Mouse (Mus musculus) granulocyte monocyte progenitor cell, adult 5-6 weeks (primary cell): ENCODE results near the gene N4bp2l1. TPM values are rescaled to one million over a fixed set of nuclear protein-coding genes. Genes with fewer than 3 reads are reported as not detected.
A peak's percentile ranks its signal among the peaks of the same experiment; 100 is the strongest.

Source experiments
- ATAC-seq: replicated peaks from 2 replicates; pipeline ENCODE4 v1.8.0; 2016; ENCODE audit warnings: mild to moderate bottlenecking, moderate TSS enrichment, inconsistent platforms; ENCODE audit not compliant: poor library complexity, severe bottlenecking
- total RNA-seq, 2 experiments: library from RNA; stranded (forward) in 1 of 2; stranded (reverse) in 1 of 2; fragments of 200-712, 200-1000 nt in 1 of 2; fragments of >200 nt in 1 of 2; fragmentation: Nextera tagmentation in 1 of 2; gene quantifications; 2 replicates each; pipeline ENCODE4 v1.2.3; 2014 to 2017

N4bp2l1 gene
- total RNA-seq, 2 experiments from 2014 or later = 28.8 to 31.4 TPM

DNA sequence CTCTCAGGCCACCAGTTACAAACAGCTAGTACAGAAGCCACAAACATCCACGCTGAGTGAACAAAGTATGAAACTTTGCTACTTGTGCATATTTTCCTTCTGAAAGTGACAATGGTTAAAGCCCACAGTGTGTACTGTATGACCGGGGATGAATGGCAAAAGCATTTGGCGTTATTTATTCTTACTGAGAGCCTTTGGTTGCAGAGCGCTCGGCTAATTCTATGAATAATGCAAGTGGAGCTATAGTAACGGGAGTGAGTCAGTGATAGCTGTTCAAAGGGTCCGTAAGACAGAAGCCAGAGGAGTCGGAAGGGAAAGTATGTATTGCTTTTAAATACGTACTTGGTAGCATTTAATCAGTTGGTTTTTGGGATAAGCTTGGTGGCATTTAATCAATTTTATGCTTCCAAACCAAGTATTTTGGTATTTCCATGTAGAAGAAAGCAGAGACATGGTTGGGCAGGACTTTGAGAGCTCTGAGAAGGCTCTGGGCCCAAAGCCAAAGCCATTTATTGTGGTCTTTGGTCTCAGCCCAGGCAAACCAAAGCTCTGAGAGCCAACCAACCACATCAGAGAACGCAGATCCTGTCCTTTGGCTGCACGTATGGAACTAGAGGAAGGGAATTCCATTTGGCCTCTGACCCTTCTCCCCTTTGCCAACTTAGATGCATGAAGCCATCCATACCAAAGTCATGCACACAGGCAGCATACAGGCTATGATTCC is 26.3 kb downstream of the N4bp2l1 start:
- ATAC-seq = no peak

DNA sequence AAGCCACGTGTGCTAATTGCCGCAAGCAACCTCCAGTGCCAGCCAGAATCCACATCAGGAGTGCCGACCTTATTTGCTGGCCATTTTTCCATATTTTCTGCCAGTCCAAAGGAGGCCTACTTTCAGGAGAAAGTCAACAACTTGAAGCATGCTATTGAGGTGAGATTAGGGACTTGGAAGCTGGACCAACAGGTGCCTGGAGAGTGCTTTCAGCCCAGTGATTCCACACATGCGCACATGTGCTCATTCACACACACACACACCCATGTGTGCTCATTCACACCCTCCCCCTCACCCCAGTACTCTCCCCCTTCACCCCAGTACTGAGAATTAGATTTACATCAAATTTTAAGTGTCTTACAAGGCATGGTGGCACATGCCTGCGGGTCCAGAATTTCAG is 30.0 kb downstream of the N4bp2l1 start:
- no peak for ATAC-seq

DNA sequence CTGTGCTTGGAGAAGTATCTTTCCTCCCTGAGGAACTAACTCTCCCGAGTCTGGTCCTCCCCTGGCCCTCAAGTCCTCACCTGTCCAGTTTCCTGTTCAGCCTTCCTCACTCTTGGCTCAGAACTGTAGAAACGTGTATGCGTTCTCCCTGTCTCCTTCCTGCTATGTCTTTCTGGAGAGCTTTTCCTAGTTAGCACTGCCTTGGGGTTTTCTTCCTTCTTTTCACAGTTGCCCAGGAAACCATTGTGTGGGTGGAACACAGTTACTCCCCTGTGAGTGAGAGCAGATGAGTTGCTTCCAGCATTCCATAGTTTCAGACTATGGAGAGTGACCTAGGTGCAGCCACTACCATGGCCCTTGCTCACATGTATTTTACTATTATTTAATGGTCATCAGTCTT is 30.8 kb downstream of the N4bp2l1 start:
- no peak for ATAC-seq

DNA sequence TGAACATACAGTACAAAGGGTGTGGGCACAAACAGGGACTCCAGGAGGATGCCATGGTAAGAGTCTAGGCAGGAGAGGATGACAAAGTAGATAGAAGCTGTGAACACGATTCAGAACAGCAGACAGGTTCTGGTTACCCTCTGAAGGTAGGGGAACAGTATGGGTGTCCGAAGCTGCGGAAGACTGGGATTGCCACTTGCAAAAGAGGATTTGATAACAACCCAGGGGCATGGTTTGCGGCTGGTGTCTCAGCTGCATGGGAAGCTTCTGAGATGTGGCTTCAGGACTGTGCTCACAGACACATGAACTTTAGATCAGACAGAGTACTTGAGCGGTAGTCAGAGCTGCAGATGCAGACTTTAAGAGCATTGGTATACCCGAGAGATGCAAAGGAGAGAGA is 32.6 kb downstream of the N4bp2l1 start:
- no peak for ATAC-seq

DNA sequence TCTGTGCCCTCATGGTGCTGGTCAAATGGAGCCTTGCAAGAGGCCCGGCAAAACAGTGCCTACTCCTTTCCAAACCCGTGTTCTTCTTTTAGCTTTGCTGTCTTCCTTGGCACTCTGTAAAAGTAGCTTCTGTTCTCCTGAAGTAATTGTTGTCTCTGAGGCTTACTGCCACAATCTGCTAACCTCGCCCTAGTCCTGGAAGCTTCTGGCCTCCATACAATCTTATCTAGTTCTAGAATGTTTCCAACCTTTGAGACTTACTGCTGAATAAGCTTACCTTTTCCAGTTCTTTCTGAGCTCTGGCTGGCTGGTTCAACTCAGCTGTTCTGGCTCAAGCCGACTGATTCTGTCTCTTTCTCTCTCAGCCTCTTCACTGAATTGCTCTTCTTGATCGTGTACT is 35.2 kb downstream of the N4bp2l1 start:
- ATAC-seq = no peak

DNA sequence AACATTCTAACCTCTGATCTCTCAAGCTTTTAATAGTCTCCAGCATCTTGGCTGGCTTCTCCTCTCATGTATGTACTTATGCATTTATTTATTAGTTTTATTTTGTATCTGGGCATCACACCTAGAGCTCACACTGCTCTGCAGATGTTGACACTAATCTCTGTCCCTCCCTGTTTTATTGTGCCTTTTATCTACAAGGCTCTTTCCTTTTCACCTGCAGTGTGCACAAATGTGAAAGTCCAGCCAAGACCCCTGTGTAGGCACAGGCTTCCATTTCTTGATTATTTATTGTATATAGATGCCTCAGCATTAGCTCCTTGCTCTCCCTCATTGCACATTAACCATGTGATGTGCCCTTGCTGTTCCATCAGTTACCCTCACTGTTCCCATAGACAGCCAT is 35.6 kb downstream of the N4bp2l1 start:
- ATAC-seq = no peak

DNA sequence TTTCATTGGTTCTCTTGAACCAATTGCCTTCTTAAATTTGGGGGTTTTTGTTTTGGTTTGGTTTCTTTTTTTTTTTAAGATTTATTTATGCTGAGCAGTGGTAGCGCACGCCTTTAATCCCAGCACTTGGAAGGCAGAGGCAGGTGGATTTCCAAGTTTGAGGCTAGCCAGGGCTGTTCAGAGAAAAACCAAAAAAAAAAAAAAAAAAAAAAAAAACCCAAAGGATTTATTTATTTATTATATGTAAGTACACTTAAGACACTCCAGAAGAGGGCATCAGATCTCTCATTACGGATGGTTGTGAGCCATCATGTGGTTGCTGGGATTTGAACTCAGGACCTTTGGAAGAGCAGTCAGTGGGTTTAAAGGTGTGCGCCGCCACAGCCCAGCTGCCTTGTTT is 36.1 kb downstream of the N4bp2l1 start:
- no peak for ATAC-seq

DNA sequence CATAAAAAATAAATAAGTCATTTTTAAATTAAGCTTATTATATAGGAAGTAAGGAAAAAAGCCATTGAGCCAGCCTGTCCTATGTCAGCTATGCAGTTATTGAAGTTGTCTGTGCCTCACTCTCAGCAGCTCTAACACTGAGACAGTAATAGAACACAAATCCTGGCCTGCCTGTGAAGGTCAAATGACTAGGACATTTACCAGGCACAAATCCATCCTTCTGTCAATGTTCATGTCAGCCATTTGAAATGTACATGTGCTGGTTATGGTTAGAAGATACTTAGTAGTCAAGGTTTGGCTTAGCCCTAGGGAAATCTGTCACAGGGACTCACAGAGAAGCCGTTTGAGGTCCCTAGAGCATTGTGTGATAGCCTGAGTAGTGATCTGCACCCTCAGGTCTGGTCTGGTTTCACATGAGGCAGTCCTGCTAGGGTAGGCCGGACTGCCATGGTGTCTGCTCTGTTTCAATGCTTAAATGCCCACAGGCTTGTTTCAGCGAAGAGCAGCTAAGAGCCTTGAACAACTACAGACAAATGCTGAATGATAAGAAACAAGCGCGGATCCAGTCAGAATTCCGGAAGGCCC is 37.4 kb downstream of the N4bp2l1 start:
- no peak for ATAC-seq

DNA sequence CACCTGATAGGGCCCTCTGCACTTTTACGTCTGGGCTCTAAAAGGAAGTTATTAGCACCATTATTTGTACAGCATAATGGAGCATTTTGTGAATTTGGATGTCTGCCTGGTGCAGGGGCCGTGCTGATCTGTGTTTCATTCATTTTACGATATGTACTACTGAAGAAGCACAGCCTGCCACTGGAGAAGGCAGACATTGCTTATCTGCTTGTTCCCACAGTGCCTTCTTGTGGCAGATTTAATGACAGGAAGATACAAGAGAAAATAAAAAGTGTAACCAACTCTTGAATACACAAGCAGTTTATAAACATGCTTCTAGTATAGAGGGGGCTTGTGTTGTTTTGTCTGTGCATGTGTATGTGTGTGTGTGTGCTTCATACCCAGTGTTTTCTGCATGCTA is 45.4 kb downstream of the N4bp2l1 start:
- no peak for ATAC-seq

DNA sequence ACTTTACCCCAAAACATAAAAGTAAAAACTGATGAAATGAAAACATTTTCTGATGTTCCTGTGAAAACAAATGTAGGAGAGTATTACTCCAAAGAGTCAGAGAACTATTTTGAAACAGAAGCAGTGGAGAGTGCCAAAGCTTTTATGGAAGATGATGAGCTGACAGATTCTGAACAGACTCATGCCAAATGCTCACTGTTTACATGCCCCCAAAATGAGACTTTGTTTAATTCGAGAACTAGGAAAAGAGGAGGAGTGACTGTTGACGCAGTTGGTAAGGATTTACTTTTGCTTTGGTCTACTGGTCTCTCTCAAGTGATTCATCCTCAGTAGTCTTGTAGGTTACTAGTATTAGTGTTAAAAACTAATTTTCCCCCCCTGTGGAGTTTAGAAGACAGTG is 53.8 kb downstream of the N4bp2l1 start:
- ATAC-seq = no peak

DNA sequence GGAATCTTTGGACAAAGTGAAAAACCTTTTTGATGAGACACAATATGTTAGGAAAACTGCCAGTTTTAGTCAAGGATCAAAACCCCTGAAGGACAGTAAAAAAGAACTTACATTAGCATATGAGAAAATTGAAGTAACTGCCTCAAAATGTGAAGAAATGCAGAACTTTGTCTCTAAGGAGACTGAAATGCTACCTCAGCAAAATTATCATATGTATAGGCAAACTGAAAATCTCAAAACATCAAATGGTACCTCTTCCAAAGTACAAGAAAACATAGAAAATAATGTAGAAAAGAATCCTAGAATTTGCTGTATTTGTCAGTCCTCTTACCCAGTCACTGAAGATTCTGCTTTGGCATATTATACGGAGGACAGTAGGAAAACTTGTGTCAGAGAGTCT is 55.7 kb downstream of the N4bp2l1 start:
- no peak for ATAC-seq

DNA sequence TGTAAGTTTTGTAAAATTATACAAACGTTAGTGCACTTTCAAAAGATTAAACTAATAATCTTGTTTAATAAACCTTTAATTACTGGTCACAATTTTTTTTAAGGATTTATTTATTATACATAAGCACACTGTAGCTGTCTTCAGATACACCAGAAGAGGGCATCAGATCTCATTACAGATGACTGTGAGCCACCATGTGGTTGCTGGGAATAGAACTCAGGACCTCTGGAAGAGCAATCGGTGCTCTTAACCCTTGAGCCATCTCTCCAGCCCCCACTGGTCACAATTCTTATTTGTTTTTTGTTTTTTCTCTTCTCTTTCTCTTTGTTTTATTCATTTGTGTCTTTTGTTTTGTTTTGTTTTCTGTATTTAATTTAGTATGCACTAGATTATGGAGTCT is 71.7 kb downstream of the N4bp2l1 start:
- ATAC-seq = no peak

DNA sequence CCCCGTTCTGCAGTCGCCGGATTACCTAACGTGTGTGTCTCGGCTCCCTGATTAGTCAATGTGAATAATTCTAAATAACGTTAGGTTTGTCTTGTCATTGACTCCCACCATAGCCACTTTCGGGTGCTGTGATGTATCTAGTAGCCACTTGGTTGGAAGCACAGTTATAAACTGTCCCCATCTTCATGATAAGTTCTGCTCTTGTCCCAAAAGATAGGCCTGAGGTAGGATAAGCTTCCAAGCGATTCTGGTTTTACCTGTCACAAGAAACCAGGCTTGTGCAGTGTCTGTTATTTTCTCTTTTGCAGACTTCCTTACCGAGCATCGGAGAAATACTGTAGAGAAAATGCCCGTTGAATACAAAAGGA is 74.1 kb downstream of the N4bp2l1 start:
- no peak for ATAC-seq

DNA sequence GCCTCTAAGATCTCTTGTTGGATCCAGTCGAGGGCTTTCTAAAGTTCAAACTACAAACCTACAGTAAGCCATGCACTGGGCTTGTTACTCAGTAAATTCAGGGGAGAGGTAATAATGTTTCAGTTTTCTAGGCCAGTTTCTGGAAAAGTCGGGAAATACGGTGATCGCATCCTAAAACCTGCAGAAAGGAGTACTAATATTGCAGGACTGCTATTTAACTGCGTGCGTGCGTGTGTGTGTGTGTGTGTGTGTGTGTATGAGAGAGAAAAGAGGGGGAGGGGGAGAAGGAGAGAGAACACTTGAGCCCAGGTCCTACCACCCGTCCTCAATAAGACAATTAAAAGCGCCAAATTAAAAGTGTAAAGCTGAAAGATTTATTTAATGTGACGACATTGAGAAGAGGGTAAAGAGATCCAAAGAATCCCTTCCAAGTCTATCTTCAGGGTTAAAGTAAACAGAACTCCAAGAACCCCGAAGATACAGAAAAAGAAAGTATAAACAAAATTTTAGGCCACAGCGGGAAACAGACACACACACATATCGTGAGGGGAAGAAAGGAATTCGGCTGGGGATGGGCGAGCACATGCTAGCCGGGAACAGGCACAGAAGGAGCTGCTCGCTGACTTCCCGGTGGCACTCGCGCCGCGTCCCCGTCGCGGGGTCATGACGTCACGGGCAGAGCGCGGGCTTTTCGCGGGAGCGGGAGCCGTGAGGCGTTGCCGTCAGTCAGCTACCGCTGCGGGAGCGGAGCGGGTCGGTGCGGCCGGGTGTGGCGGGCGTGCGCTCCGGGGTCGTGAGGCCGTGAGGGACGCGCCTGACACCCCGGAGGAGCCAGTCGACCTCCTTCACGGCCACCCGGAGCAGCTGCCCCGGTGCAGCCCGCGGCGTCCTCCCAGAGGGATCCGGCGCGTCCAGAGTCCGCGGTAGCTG is 74.8 kb downstream of the N4bp2l1 start, which contains the start of gene Brca2:
Gene Brca2 (plus strand): TSS at position 694 of the 930 bp plus-strand sequence.
- peak; percentile 98 for ATAC-seq

Other genes starting within 250 kb of the N4bp2l1 start
- gene Zar1l, start 79.0 kb downstream of the N4bp2l1 start, total RNA-seq (2014; fragmentation: Nextera tagmentation) = not detected in 2 replicates
- gene Zar1l, start 79.0 kb downstream of the N4bp2l1 start, total RNA-seq (2017) = not detected in 2 replicates
- gene Brca2, start 74.6 kb downstream of the N4bp2l1 start, total RNA-seq (2014; fragmentation: Nextera tagmentation) = 41.9 and 56.0 TPM in 2 replicates
- gene Brca2, start 74.6 kb downstream of the N4bp2l1 start, total RNA-seq (2017) = 37.4 and 38.8 TPM in 2 replicates
- 73.5 and 80.6 TPM in 2 replicates for gene N4bp2l2, start 69.0 kb upstream of the N4bp2l1 start, total RNA-seq (2014; fragmentation: Nextera tagmentation)
- gene N4bp2l2, start 69.0 kb upstream of the N4bp2l1 start, total RNA-seq (2017) = 96.2 and 105 TPM in 2 replicates
- 52.8 and 56.1 TPM in 2 replicates for gene Pds5b, start 76.6 kb upstream of the N4bp2l1 start, total RNA-seq (2014; fragmentation: Nextera tagmentation)
- gene Pds5b, start 76.6 kb upstream of the N4bp2l1 start, total RNA-seq (2017) = 39.5 and 48.1 TPM in 2 replicates